Mouse (Mus musculus): ENCODE measurements around the gene 4930579F01Rik.

GRCm38 (mm10) chr3:138216091-138216490 lies 22.5 kb upstream of the 4930579F01Rik start:
- TF ChIP-seq CTCF (IDR thresholded peaks at IDR 0.05; ENCODE audit: control insufficient read depth, insufficient read depth, low read length) (no peak), POLR2A (IDR thresholded peaks at IDR 0.05; ENCODE audit: borderline replicate concordance, control insufficient read depth, low read depth, low read length) (no peak)

Data from bone marrow, adult 2 months (tissue).